Mouse (Mus musculus): ENCODE results near the gene Eef1a1. TPM values are rescaled to one million over a fixed set of nuclear protein-coding genes. Genes with fewer than 3 reads are reported as not detected.
A peak's percentile ranks its signal among the peaks of the same experiment; 100 is the strongest.
"Not testable (repeated sequence)": the region's sequence is repeated elsewhere in the genome, so short reads cannot be mapped to it uniquely, and the experiment has no call there.

Eef1a1 gene
- polyA plus RNA-seq, 2 experiments, result 2,316 to 4,315 TPM

DNA sequence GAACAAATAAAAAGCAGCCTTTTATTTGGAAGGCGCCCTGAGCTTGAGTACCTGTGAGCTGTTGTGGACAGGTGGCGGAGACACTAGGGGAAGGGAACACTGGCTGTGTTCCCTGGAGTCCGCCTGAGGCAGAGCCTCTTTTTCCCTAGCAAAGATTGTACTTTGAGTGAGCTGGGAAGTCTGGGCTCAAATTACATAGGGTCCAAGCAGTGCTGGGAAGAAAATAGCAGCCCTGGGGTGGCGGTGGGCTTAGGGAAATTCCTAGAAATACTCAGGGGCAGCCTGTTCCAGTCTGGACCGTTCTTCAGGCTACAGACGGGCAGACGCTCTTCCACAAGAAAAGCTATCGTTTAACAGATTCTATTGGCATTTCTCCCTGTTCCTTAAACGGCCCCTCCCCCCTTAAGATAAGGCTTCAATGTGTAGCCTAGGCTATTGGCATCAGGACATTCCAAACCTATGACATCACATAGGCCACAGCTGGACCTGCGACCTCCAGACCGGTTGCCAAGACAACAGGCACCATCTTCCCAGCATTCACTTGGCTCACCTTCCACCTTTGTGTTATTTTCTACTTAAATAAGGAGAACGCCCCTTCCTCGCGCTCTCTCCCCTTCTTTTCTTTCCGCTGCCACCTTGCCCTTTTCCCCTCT is 31.3 kb upstream of the Eef1a1 start:
- Histone ChIP-seq H3K4me3 (ENCODE audit: insufficient read depth in 1 of 2, low read depth in 2 of 2, low read length in 2 of 2) (peak overlapping the region; percentile 43 to 65), H3K27ac (no peak overlapping the region), H3K27me3 (ENCODE audit: control insufficient read depth, insufficient read depth, low read length) (no peaks in the 10 kb centered on the region), H3K36me3 (replicated peaks; ENCODE audit: control insufficient read depth, insufficient read depth, low read depth) (no peaks in the 10 kb centered on the region), H3K4me2 (ENCODE audit: low read depth) (peak overlapping the region; percentile 67), H3K4me1 (replicated peaks; ENCODE audit: control insufficient read depth in 2 of 2, insufficient read depth in 2 of 2, low read length in 1 of 2) (peaks cover 15 to 30% of the 10 kb centered on the region in 2 experiments), H3K9ac (replicated peaks) (peak overlapping the region; percentile 51), H3K9me3 (ENCODE audit: control insufficient read depth, low read length) (no peaks in the 10 kb centered on the region)
- 25% methylated on average over 15 of the region's 15 CpGs for WGBS (ENCODE audit: insufficient replicate concordance)
- ATAC-seq (ENCODE audit: insufficient read depth), result peak; percentile 24; the same call in 1 of the 2 replicates
- DNase-seq (ENCODE audit: low read depth in 3 of 3, low spot score in 3 of 3), result peak in 1 of 3 experiments; percentile 36
- no peak for TF ChIP-seq EP300 (IDR thresholded peaks at IDR 0.05; ENCODE audit: low read depth)
- TF ChIP-seq CTCF (IDR thresholded peaks at IDR 0.05; ENCODE audit: low read depth), result no peak

DNA sequence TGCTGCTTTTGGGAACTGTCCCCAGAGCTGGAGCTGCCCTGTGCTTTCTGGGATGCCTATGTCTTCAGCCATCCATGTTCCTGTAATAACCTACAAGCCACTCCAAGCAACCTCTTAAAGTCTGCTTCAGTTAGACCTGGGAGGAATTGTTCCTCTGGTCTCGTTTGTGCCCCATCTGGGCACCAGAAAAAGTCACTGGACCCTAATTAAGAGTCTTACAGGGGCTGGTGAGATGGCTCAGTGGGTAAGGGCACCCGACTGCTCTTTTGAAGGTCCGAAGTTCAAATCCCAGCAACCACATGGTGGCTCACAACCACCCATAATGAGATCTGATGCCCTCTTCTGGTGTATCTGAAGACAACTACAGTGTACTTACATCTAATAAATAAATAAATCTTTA is 28.3 kb upstream of the Eef1a1 start:
- not testable (repeated sequence) for H3K27me3 ChIP-seq (ENCODE audit: control insufficient read depth, insufficient read depth, low read length); H3K4me2 ChIP-seq (ENCODE audit: low read depth); DNase-seq (ENCODE audit: low read depth in 3 of 3, low spot score in 3 of 3); ATAC-seq (ENCODE audit: insufficient read depth); H3K36me3 ChIP-seq (replicated peaks; ENCODE audit: control insufficient read depth, insufficient read depth, low read depth); H3K9ac ChIP-seq (replicated peaks); H3K9me3 ChIP-seq (ENCODE audit: control insufficient read depth, low read length); H3K4me3 ChIP-seq (ENCODE audit: insufficient read depth in 1 of 2, low read depth in 2 of 2, low read length in 2 of 2); H3K27ac ChIP-seq
- H3K4me1 ChIP-seq (replicated peaks; ENCODE audit: control insufficient read depth in 2 of 2, insufficient read depth in 2 of 2, low read length in 1 of 2), result peaks cover 21 to 45% of the 10 kb centered on the region in 2 experiments
- WGBS (ENCODE audit: insufficient replicate concordance), result 51% methylated on average over 3 of the region's 3 CpGs
- 0 out of 2 replicates have a peak, but pooled peaks have one; percentile 6 for TF ChIP-seq CTCF (IDR thresholded peaks at IDR 0.05; ENCODE audit: low read depth)

DNA sequence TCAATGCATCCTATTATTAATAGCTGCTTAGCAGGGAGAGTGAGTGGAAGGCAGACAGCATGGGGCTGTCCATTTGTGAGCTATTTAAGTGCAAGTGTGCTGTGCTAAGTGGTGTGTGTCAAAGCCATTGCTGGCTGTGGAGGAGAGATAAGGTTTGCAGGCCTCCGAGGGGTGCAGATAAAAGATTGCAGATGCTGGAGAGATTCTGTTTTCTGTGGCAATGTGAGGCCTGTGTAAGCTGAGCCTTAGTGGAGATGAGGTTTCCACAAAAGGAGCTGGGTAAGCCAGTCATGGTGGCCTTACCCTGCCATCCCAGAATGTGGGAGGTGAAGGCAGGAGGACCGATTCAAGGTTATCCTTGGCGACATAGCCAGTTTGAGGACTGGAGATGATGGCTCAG is 27.2 kb upstream of the Eef1a1 start:
- DNase-seq (ENCODE audit: low read depth in 3 of 3, low spot score in 3 of 3), result peak; percentile 63 to 85 (median 79)
- WGBS (ENCODE audit: insufficient replicate concordance), result 18% methylated on average over 3 of the region's 3 CpGs
- no peak overlapping the region for H3K4me3 ChIP-seq (ENCODE audit: insufficient read depth in 1 of 2, low read depth in 2 of 2, low read length in 2 of 2)
- H3K36me3 ChIP-seq (replicated peaks; ENCODE audit: control insufficient read depth, insufficient read depth, low read depth), result no peaks in the 10 kb centered on the region
- no peaks in the 10 kb centered on the region for H3K9me3 ChIP-seq (ENCODE audit: control insufficient read depth, low read length)
- H3K9ac ChIP-seq (replicated peaks), result peak overlapping the region; percentile 14
- H3K4me1 ChIP-seq (replicated peaks; ENCODE audit: control insufficient read depth in 2 of 2, insufficient read depth in 2 of 2, low read length in 1 of 2), result peaks cover 21 to 43% of the 10 kb centered on the region in 2 experiments
- peak overlapping the region; percentile 24 for H3K27ac ChIP-seq
- ATAC-seq (ENCODE audit: insufficient read depth), result peak; percentile 85
- H3K4me2 ChIP-seq (ENCODE audit: low read depth), result peak overlapping the region; percentile 55
- no peaks in the 10 kb centered on the region for H3K27me3 ChIP-seq (ENCODE audit: control insufficient read depth, insufficient read depth, low read length)
- TF ChIP-seq EP300 (IDR thresholded peaks at IDR 0.05; ENCODE audit: low read depth) (peak; percentile 90), CTCF (IDR thresholded peaks at IDR 0.05; ENCODE audit: low read depth) (no peak)

DNA sequence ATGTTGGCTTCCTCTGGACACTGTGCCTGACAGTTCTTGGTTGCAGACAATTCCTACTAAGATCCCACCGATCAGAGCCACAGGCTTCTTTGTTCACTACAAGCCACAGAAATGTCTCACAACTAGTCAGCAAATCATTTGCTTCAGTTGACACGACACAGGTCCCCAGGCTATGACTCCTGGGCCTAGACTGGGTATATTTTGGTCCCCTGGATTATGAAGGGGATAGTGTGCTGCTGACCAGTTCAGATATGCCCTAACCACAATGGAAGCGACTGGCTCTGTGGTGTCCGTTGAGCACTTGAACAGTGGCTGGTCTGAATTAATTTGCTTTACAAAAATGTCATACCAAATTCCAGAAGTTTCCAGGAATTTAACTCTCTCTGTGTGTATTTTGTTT is 25.7 kb upstream of the Eef1a1 start:
- WGBS (ENCODE audit: insufficient replicate concordance), result 52% methylated on average over 4 of the region's 4 CpGs
- DNase-seq (ENCODE audit: low read depth in 3 of 3, low spot score in 3 of 3) (no peak), ATAC-seq (ENCODE audit: insufficient read depth) (no peak)
- no peak for TF ChIP-seq EP300 (IDR thresholded peaks at IDR 0.05; ENCODE audit: low read depth)
- H3K4me1 ChIP-seq (replicated peaks; ENCODE audit: control insufficient read depth in 2 of 2, insufficient read depth in 2 of 2, low read length in 1 of 2), result peaks cover 15 to 31% of the 10 kb centered on the region in 2 experiments
- H3K9ac ChIP-seq (replicated peaks), result no peak overlapping the region
- no peaks in the 10 kb centered on the region for H3K36me3 ChIP-seq (replicated peaks; ENCODE audit: control insufficient read depth, insufficient read depth, low read depth)
- H3K4me3 ChIP-seq (ENCODE audit: insufficient read depth in 1 of 2, low read depth in 2 of 2, low read length in 2 of 2), result no peak overlapping the region
- H3K27ac ChIP-seq, result no peak overlapping the region
- H3K4me2 ChIP-seq (ENCODE audit: low read depth), result no peak overlapping the region
- no peaks in the 10 kb centered on the region for H3K27me3 ChIP-seq (ENCODE audit: control insufficient read depth, insufficient read depth, low read length)
- no peaks in the 10 kb centered on the region for H3K9me3 ChIP-seq (ENCODE audit: control insufficient read depth, low read length)

DNA sequence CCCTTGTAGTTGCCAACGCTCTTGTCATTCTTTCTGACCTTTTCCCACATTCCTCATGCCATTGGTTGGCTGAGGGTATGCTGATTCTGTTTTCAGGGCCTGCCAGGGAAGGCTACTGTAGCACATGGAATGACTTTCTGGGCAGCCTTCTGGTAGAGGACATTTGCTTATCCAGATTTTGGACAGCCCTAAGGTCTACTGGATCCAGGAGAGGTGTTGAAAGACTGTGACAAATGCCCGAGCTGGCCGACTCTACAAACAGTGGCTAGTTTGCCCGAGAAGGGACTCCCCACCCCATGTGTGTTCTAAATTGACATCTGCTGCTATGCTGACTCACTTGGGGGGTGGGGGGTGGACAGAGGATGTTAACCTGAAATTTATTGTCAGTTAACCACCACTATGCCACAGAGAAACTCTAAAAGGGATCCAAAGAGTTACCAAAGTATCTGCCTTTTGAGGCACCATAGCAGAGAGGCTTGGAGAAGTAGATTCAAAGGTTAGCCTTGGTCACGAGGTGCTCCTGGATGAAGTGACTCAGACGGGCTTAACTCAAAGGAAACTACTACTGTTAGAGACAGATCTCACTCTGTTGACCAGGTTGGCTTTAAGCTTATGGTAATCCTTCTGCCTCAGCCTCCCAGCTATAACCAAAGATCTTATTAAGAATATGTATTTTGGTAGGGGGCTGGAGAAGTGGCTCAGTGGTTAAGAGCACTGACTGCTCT is 25.0 kb upstream of the Eef1a1 start:
- WGBS (ENCODE audit: insufficient replicate concordance), result 49% methylated on average over 6 of the region's 6 CpGs
- no peak overlapping the region for H3K4me3 ChIP-seq (ENCODE audit: insufficient read depth in 1 of 2, low read depth in 2 of 2, low read length in 2 of 2)
- H3K4me1 ChIP-seq (replicated peaks; ENCODE audit: control insufficient read depth in 2 of 2, insufficient read depth in 2 of 2, low read length in 1 of 2), result peaks cover 15 to 31% of the 10 kb centered on the region in 2 experiments
- H3K27me3 ChIP-seq (ENCODE audit: control insufficient read depth, insufficient read depth, low read length), result no peaks in the 10 kb centered on the region
- H3K27ac ChIP-seq, result no peak overlapping the region
- no peak overlapping the region for H3K4me2 ChIP-seq (ENCODE audit: low read depth)
- DNase-seq (ENCODE audit: low read depth in 3 of 3, low spot score in 3 of 3), result no peak
- H3K36me3 ChIP-seq (replicated peaks; ENCODE audit: control insufficient read depth, insufficient read depth, low read depth), result no peaks in the 10 kb centered on the region
- H3K9ac ChIP-seq (replicated peaks), result no peak overlapping the region; the same call in 1 of the 2 replicates
- TF ChIP-seq EP300 (IDR thresholded peaks at IDR 0.05; ENCODE audit: low read depth) (no peak), CTCF (IDR thresholded peaks at IDR 0.05; ENCODE audit: low read depth) (no peak)
- ATAC-seq (ENCODE audit: insufficient read depth), result no peak
- H3K9me3 ChIP-seq (ENCODE audit: control insufficient read depth, low read length), result no peaks in the 10 kb centered on the region
